Mouse (Mus musculus) midbrain, embryonic 14.5 days (tissue): Measurements from ENCODE around the gene Ninj2. TPM values are rescaled to one million over a fixed set of nuclear protein-coding genes. Genes with fewer than 3 reads are reported as not detected.

Source experiments
- ATAC-seq: fragments of 200-750 bp; cut with Nextera tagmentation; 2 replicates; pipeline ENCODE4 v1.8.0; 2017; ENCODE audit warnings: moderate number of reproducible peaks, moderate library complexity; ENCODE audit not compliant: low FRiP score, low TSS enrichment
- DNase-seq: peaks from one replicate; pipeline ENCODE4 v3.0.0-alpha.2; 2015
- H3K27ac ChIP-seq: fragments of 300-500 bp; sonication (generic); replicated peaks from 2 replicates; pipeline ENCODE4 v1.5.1; 2014; ENCODE audit warnings: mild to moderate bottlenecking, low read depth, low read length, moderate library complexity
- H3K27me3 ChIP-seq: fragments of 300-500 bp; sonication (generic); 2 replicates; pipeline ENCODE4 v1.6.1; 2014; ENCODE audit warnings: low read length, control low read depth, mixed read lengths; ENCODE audit not compliant: control insufficient read depth, insufficient read depth
- H3K36me3 ChIP-seq: fragments of 300-500 bp; sonication (generic); 2 replicates; pipeline ENCODE4 v1.6.1; 2014; ENCODE audit warnings: low read length, control low read depth; ENCODE audit not compliant: control insufficient read depth, insufficient read depth
- H3K4me1 ChIP-seq: fragments of 300-500 bp; sonication (generic); 2 replicates; pipeline ENCODE4 v1.6.1; 2014; ENCODE audit warnings: mild to moderate bottlenecking, antibody characterized with exemption, low read length, control low read depth; ENCODE audit not compliant: control insufficient read depth, insufficient read depth
- H3K4me2 ChIP-seq: fragments of 300-500 bp; sonication (generic); 2 replicates; pipeline ENCODE4 v1.6.1; 2014; ENCODE audit warnings: mild to moderate bottlenecking, low read length, moderate library complexity
- H3K4me3 ChIP-seq: fragments of 300-500 bp; sonication (generic); replicated peaks from 2 replicates; pipeline ENCODE4 v1.5.1; 2014; ENCODE audit warnings: low read depth, low read length
- H3K9ac ChIP-seq: fragments of 300-500 bp; sonication (generic); replicated peaks from 2 replicates; pipeline ENCODE4 v1.6.1; 2014; ENCODE audit warnings: mild to moderate bottlenecking, low read length, moderate library complexity
- H3K9me3 ChIP-seq: fragments of 300-500 bp; sonication (generic); 2 replicates; pipeline ENCODE4 v1.6.1; 2016; ENCODE audit warnings: low read length, control low read depth, mixed read lengths; ENCODE audit not compliant: control insufficient read depth
- WGBS: fragments of 180-500 bp; shearing (Covaris S2); extraction: QIAGEN DNeasy Blood & Tissue Kit; methylation state at CpG from one replicate; pipeline ENCODE4 v1.1.7; 2014; 5-methylcytosine and 5-hydroxymethylcytosine counted together
- polyA plus RNA-seq: library from polyadenylated mRNA; unstranded; fragments of >200 nt; fragmentation: Nextera tagmentation; extraction: Ambion mirVana; gene quantifications from 2 replicates; pipeline ENCODE4 v1.2.1, GENCODE M21; 2014

Ninj2 gene
- polyA plus RNA-seq, 1 experiment from 2014 or later = not detected

GRCm38 (mm10) chr6:120225355-120225754 lies 132.2 kb downstream of the Ninj2 start:
- Histone ChIP-seq H3K27ac (no peak overlapping the region), H3K9me3 (no peaks in the 10 kb centered on the region), H3K9ac (no peak overlapping the region), H3K27me3 (no peaks in the 10 kb centered on the region), H3K4me3 (no peak overlapping the region), H3K4me1 (no peaks in the 10 kb centered on the region), H3K4me2 (no peak overlapping the region), H3K36me3 (no peaks in the 10 kb centered on the region)
- WGBS = 58% methylated on average over 6 of the region's 6 CpGs
- ATAC-seq (no peak), DNase-seq (no peak)

DNA sequence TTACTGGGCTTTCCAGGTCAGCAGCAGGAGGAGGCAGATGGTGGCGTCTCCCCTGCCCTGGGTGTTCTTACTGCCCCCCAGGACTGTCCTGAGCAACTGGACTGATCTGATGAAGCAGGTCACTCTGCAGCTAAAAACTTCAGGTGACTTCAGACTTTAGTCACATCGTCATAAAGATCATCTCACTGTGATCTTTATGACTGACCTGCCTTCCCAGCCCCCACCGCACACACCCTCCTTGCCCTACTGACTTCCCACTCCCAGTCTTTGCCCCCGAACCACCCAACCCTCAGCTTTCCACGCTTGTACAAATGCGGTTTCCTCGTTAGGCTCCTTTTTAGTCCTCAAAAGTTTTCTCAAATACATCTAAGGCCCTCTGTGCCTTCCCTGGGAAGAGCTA lies 133.9 kb downstream of the Ninj2 start:
- Histone ChIP-seq H3K27me3 (no peaks in the 10 kb centered on the region), H3K4me3 (no peak overlapping the region), H3K4me2 (no peak overlapping the region), H3K27ac (no peak overlapping the region), H3K9me3 (no peaks in the 10 kb centered on the region), H3K36me3 (no peaks in the 10 kb centered on the region), H3K4me1 (no peaks in the 10 kb centered on the region), H3K9ac (no peak overlapping the region)
- ATAC-seq (no peak), DNase-seq (no peak)
- 90% methylated on average over 7 of the region's 7 CpGs for WGBS

DNA sequence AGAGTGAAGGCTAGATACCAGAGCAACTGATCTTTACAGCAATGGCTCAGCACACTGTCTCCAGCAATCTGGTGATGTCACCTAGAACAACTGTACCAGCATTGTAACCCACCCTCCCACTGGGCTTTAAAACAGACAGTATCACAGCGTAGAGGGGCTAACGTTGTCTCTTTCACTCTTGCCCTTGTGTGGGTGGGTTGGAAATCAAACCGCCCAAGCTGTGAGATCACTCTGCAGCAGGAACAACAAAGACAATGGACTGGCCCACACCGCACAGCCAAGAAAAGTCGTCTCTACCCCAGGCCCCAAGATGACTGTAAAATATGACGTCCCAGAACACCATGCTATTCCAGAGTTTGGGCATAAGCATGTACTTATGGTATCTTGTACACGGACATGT lies 136.7 kb downstream of the Ninj2 start:
- no peaks in the 10 kb centered on the region for H3K9me3 ChIP-seq
- 72% methylated on average over 7 of the region's 7 CpGs for WGBS
- no peaks in the 10 kb centered on the region for H3K4me1 ChIP-seq
- no peak overlapping the region for H3K27ac ChIP-seq
- no peak overlapping the region for H3K9ac ChIP-seq
- no peak overlapping the region for H3K4me3 ChIP-seq
- H3K27me3 ChIP-seq = no peaks in the 10 kb centered on the region
- DNase-seq (no peak), ATAC-seq (no peak)
- H3K36me3 ChIP-seq = no peaks in the 10 kb centered on the region
- no peak overlapping the region for H3K4me2 ChIP-seq

DNA sequence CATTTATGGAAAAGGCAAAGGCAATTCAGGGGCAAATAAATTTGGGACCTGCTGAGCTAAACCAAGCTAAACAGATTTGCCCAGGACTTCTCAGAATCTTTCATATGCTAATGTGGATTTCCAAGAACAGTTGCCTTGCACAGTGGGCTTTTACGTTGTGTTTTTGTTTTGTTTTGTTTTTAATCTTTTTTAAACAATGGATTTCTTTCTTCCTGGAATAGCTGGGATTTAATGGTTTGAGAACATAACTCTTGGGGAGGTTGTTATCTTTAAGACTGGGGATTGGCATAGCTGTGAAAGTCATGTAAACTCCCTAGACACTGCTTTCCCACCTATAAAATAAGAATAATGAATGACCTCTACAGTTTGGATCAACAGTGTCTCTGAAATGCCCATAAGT lies 137.3 kb downstream of the Ninj2 start:
- Histone ChIP-seq H3K4me2 (no peak overlapping the region), H3K9me3 (no peaks in the 10 kb centered on the region), H3K27ac (no peak overlapping the region), H3K27me3 (no peaks in the 10 kb centered on the region), H3K36me3 (no peaks in the 10 kb centered on the region), H3K9ac (no peak overlapping the region), H3K4me3 (no peak overlapping the region), H3K4me1 (no peaks in the 10 kb centered on the region)
- WGBS = 6% methylated on average over 1 of the region's 1 CpGs
- DNase-seq (no peak), ATAC-seq (no peak)

DNA sequence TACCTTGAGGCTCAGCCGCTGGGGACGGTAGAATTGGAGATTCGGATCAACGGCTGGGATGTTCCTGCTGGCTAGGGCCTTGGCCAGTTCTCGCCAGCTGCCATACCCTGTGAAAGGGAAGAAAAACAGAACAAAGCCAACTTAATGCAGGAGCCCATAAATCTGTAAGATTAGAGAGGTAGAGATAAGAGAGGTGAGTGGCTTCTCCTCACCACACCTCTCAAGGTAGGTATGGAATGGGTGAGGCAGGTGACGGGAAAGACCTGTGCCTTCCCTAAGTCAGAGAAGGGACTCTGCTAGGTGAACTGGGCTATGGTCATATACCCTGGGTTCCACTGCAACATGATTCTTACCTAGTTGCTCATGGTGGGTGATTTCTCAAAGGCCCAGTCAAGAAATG lies 139.7 kb downstream of the Ninj2 start:
- ATAC-seq (no peak), DNase-seq (no peak)
- Histone ChIP-seq H3K27me3 (no peaks in the 10 kb centered on the region), H3K4me3 (no peak overlapping the region), H3K4me1 (no peaks in the 10 kb centered on the region), H3K4me2 (no peak overlapping the region), H3K9ac (no peak overlapping the region), H3K27ac (no peak overlapping the region), H3K9me3 (no peaks in the 10 kb centered on the region), H3K36me3 (no peaks in the 10 kb centered on the region)
- 96% methylated on average over 6 of the region's 6 CpGs for whole genome bisulfite sequencing

DNA sequence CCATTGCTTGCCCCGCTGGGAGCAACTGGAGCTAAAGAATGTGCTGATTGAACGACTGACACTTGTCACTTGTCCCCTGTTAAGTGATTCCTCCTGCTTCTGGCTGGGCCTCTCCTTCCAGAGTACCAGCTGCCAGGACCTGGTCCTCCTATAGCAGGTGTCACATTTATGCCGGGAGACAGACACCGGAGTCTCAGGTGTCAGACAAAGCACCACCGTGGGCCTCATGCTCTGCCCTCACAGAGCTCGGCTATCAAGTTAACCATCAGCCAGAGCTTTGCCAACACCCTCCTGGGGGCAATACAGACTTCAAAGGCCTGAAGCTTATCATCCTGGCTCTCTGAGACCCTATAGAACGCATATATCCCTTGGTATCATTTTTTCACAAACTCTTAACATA lies 142.7 kb downstream of the Ninj2 start:
- no peak overlapping the region for H3K27ac ChIP-seq
- H3K4me3 ChIP-seq = no peak overlapping the region
- DNase-seq = no peak
- ATAC-seq = no peak
- H3K27me3 ChIP-seq = no peaks in the 10 kb centered on the region
- no peak overlapping the region for H3K4me2 ChIP-seq
- 76% methylated on average over 7 of the region's 7 CpGs for WGBS
- H3K9ac ChIP-seq = no peak overlapping the region
- no peaks in the 10 kb centered on the region for H3K9me3 ChIP-seq
- H3K4me1 ChIP-seq = no peaks in the 10 kb centered on the region
- H3K36me3 ChIP-seq = no peaks in the 10 kb centered on the region

DNA sequence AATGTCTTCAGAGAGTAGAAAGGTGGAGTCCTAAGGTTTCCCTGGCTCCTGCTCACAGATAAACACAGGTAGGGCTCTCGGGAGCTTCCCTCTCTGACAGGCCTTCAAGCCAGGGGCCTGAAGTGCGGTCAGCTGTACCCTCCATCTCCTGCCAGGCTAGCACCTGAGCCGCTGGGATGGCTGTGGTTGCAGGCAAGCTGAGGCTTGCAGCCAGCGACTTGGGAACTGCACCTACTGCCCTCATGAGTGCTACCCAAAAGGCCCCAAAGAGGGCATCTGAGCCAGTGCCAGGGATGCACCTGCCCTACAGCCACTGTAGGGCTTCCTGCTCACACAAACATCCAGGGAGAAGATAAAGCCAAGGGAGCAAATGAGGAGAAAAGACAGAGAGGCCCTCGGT lies 147.3 kb downstream of the Ninj2 start:
- DNase-seq (no peak), ATAC-seq (no peak)
- no peaks in the 10 kb centered on the region for H3K27me3 ChIP-seq
- no peak overlapping the region for H3K27ac ChIP-seq
- no peak overlapping the region for H3K4me2 ChIP-seq
- no peaks in the 10 kb centered on the region for H3K4me1 ChIP-seq
- WGBS = 88% methylated on average over 5 of the region's 5 CpGs
- no peaks in the 10 kb centered on the region for H3K9me3 ChIP-seq
- no peaks in the 10 kb centered on the region for H3K36me3 ChIP-seq
- no peak overlapping the region for H3K9ac ChIP-seq
- no peak overlapping the region for H3K4me3 ChIP-seq

DNA sequence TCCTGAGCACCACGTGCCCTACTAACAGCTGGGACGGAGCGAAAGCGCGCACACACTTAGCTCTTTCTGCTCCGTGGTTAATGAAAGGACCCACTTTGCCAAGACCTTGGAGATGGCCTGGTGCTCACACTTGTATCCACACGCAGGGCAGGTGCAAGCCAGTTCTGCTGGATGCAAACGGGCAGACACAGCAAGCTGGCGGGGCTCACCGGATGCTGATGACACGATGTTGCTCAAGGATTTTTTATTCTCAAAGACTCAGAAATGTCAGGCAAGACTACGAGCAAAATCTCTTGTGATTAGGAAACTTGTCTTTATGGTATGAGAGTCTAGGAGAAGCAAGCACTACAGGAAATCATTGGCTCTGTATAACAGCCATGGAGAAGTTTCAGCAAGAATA lies 148.3 kb downstream of the Ninj2 start:
- no peak for ATAC-seq
- Histone ChIP-seq H3K4me3 (no peak overlapping the region), H3K27ac (no peak overlapping the region), H3K9ac (no peak overlapping the region), H3K27me3 (no peaks in the 10 kb centered on the region), H3K4me1 (no peaks in the 10 kb centered on the region), H3K4me2 (no peak overlapping the region), H3K36me3 (no peaks in the 10 kb centered on the region), H3K9me3 (no peaks in the 10 kb centered on the region)
- no peak for DNase-seq
- WGBS = 94% methylated on average over 12 of the region's 12 CpGs

DNA sequence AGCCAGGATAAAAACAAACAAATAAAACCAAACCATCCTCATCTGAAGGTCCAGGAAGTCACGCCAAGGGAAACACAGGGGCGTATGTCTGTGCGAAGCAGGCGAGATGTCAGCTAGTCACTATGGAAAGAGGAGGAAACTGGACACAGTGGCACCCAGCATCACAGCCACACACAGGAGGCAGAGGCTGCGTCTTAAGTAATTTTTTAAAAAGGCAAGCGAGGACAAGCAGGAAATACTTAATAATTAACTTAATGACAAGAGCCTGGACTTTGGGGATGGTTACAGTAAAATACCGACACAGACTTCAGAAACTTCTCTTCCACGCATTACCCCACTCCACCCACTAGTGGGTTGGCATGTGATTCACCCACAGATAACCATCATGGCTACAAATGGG lies 149.4 kb downstream of the Ninj2 start:
- no peak for ATAC-seq
- Histone ChIP-seq H3K27me3 (no peaks in the 10 kb centered on the region), H3K4me1 (no peaks in the 10 kb centered on the region), H3K9me3 (no peaks in the 10 kb centered on the region), H3K9ac (no peak overlapping the region), H3K4me2 (no peak overlapping the region), H3K4me3 (no peak overlapping the region), H3K36me3 (no peaks in the 10 kb centered on the region), H3K27ac (no peak overlapping the region)
- 89% methylated on average over 8 of the region's 8 CpGs for WGBS
- no peak for DNase-seq
